Mouse (Mus musculus) thymus, adult 2 months (tissue): ENCODE results near the gene Shq1. TPM values are rescaled to one million over a fixed set of nuclear protein-coding genes. Genes with fewer than 3 reads are reported as not detected.

ENCODE experiments used
- DNase-seq: peaks from one replicate; pipeline ENCODE4 v3.0.0; 2021
- H3K27ac ChIP-seq: fragments of 200-500 bp; 2 replicates; pipeline ENCODE4 v1.5.1; 2012; ENCODE audit warnings: low read length, control low read depth; ENCODE audit not compliant: control insufficient read depth, insufficient read depth
- H3K27me3 ChIP-seq: fragments of 200-500 bp; 2 replicates; pipeline ENCODE4 v1.6.1; 2012; ENCODE audit warnings: mild to moderate bottlenecking, low read length, moderate library complexity, mixed read lengths; ENCODE audit not compliant: control insufficient read depth, insufficient read depth
- H3K36me3 ChIP-seq: fragments of 200-500 bp; 2 replicates; pipeline ENCODE4 v1.6.1; 2012; ENCODE audit warnings: mild to moderate bottlenecking, low read length, moderate library complexity; ENCODE audit not compliant: control insufficient read depth, insufficient read depth
- H3K4me1 ChIP-seq: fragments of 200-500 bp; replicated peaks from 2 replicates; pipeline ENCODE4 v1.6.1; 2012; ENCODE audit warnings: low read length; ENCODE audit not compliant: control insufficient read depth, insufficient read depth
- H3K4me3 ChIP-seq: fragments of 200-500 bp; 2 replicates; pipeline ENCODE4 v1.5.1; 2012; ENCODE audit warnings: mild to moderate bottlenecking, low read length, control low read depth, moderate library complexity; ENCODE audit not compliant: control insufficient read depth, insufficient read depth
- CTCF ChIP-seq: fragments of 200-500 bp; IDR thresholded peaks from 2 replicates; pipeline ENCODE4 v1.5.1; 2012; ENCODE audit warnings: mild to moderate bottlenecking, control low read depth, low read length, moderate library complexity, borderline replicate concordance; ENCODE audit not compliant: control insufficient read depth, poor library complexity, insufficient read depth; ENCODE audit errors: extremely low read depth
- POLR2A ChIP-seq: fragments of 200-500 bp; IDR thresholded peaks from 2 replicates; pipeline ENCODE4 v1.6.1; 2012; ENCODE audit warnings: mild to moderate bottlenecking, low read length, control low read depth, moderate library complexity; ENCODE audit not compliant: control insufficient read depth, poor library complexity, insufficient read depth; ENCODE audit errors: extremely low read depth
- WGBS: fragments of 180-500 bp; shearing (Covaris S2); methylation state at CpG from one replicate; pipeline ENCODE4 v1.1.7; 2018; 5-methylcytosine and 5-hydroxymethylcytosine counted together
- polyA plus RNA-seq: library from polyadenylated mRNA; depleted of rRNA; stranded (reverse); fragments of >200 nt; gene quantifications from 2 replicates; pipeline ENCODE4 v1.2.3, GENCODE M21; 2012

Shq1 gene
- polyA plus RNA-seq, 1 experiment = 5.1 TPM

- TF ChIP-seq POLR2A (no peak), CTCF (no peak)
- Histone ChIP-seq H3K27ac (no peak overlapping the region), H3K4me1 (no peaks in the 10 kb centered on the region), H3K4me3 (no peak overlapping the region), H3K27me3 (no peaks in the 10 kb centered on the region), H3K36me3 (no peaks in the 10 kb centered on the region)
- WGBS = over 99% methylated on average over 3 of the region's 3 CpGs
- no peak for DNase-seq
Observed at GRCm38 (mm10) chr6:100652535-100652934, 18.4 kb downstream of the Shq1 start.

- Histone ChIP-seq H3K4me1 (no peaks in the 10 kb centered on the region), H3K27me3 (no peaks in the 10 kb centered on the region), H3K27ac (no peak overlapping the region), H3K36me3 (no peaks in the 10 kb centered on the region), H3K4me3 (no peak overlapping the region)
- 72% methylated on average over 5 of the region's 5 CpGs for WGBS
- TF ChIP-seq CTCF = no peak
- TF ChIP-seq POLR2A = no peak
- DNase-seq = no peak
Observed at GRCm38 (mm10) chr6:100647196-100647595, 23.8 kb downstream of the Shq1 start.

DNA sequence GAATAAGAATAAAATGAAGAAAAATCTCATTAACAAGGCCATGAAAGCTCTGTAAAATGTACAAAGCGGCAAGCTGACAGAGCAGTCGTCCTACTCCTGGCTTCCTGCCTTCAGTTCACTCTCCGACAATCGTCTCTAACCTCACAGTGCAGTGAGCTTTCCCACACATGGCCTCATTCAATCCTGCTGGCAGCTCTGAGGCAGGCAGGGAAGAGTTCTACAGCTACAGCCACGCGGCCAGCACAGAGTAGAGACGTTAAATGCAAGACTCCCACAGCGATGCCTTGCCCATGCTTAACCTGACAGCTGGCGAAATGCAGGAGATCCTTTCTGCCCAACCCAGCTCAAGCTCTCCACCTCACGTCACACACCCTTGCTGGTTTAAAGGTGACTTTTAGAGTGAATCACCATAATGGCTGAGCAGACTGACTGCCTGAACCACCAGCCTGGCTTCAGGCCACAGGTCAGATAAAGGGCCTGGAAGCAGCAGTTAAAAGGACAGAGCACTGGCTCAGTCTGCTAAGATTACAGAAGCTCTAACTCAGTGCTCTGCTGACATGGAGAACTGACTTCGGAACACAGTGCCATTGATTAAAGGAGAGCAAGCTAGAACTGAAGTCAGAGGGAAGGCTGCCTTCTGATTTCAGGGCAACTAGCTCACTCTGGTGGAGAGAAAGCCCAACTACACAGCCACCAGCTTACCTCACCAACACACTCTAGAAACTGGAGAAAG is 25.3 kb downstream of the Shq1 start:
- WGBS = 95% methylated on average over 11 of the region's 11 CpGs
- TF ChIP-seq POLR2A = no peak
- H3K4me1 ChIP-seq = no peaks in the 10 kb centered on the region
- no peaks in the 10 kb centered on the region for H3K27me3 ChIP-seq
- H3K27ac ChIP-seq = no peak overlapping the region
- no peak overlapping the region for H3K4me3 ChIP-seq
- peak; percentile 9 for DNase-seq
- no peaks in the 10 kb centered on the region for H3K36me3 ChIP-seq

- no peaks in the 10 kb centered on the region for H3K36me3 ChIP-seq
- WGBS = 97% methylated on average over 15 of the region's 15 CpGs
- H3K4me3 ChIP-seq = no peak overlapping the region
- no peak for TF ChIP-seq CTCF
- TF ChIP-seq POLR2A = no peak
- H3K27me3 ChIP-seq = no peaks in the 10 kb centered on the region
- no peak for DNase-seq
- H3K4me1 ChIP-seq = no peaks in the 10 kb centered on the region
- no peak overlapping the region for H3K27ac ChIP-seq
Observed at GRCm38 (mm10) chr6:100644631-100645030, 26.3 kb downstream of the Shq1 start.

DNA sequence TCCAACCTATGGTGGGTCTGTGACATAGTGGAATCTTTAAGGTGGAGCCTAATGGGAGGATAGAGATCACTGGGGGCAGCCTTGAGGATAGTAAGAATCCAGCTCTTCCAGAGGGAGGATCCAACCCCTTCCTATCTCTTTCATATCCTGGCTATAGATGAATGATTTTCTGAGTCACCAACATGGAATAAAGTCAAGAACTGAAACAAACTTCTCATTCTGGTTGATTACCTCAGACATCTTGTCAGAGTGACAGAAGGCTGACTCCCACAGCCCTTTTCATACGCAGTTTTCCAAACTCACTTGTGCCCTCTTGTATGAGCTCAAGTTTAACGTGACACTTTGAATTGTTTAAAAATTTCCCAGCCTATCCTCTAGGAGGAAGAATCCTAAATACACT is 28.2 kb downstream of the Shq1 start:
- WGBS = over 99% methylated on average over 2 of the region's 2 CpGs
- H3K4me1 ChIP-seq = no peaks in the 10 kb centered on the region
- no peak overlapping the region for H3K4me3 ChIP-seq
- no peaks in the 10 kb centered on the region for H3K36me3 ChIP-seq
- TF ChIP-seq POLR2A (no peak), CTCF (no peak)
- H3K27me3 ChIP-seq = no peaks in the 10 kb centered on the region
- H3K27ac ChIP-seq = no peak overlapping the region
- DNase-seq = no peak

GRCm38 (mm10) chr6:100640591-100640990 is 30.4 kb downstream of the Shq1 start:
- Histone ChIP-seq H3K36me3 (no peaks in the 10 kb centered on the region), H3K4me3 (no peak overlapping the region), H3K4me1 (no peaks in the 10 kb centered on the region), H3K27me3 (no peaks in the 10 kb centered on the region), H3K27ac (no peak overlapping the region)
- no peak for DNase-seq
- 94% methylated on average over 1 of the region's 1 CpGs for WGBS
- TF ChIP-seq POLR2A (no peak), CTCF (no peak)

DNA sequence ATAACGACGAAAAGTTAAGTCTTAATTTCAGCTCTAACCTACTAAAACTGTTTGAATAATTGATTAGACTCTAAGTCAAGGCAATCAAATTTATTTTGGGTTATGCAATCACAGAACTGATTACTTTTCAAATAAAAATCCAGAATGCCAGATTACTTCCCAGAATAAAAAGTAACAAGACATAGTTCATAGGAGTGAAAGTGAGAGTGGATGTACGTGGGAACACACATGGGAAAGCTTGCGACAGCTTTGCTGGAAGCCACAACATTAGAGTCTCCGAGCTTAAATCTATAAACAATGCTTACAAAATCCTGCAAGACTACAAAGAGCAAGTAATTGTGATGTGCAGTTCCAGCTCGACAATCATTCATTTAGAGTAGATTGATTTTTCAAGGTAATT is 41.9 kb downstream of the Shq1 start:
- TF ChIP-seq POLR2A (no peak), CTCF (no peak)
- WGBS = 94% methylated on average over 6 of the region's 6 CpGs
- Histone ChIP-seq H3K4me1 (no peaks in the 10 kb centered on the region), H3K4me3 (no peak overlapping the region), H3K27me3 (no peaks in the 10 kb centered on the region), H3K36me3 (no peaks in the 10 kb centered on the region), H3K27ac (no peak overlapping the region)
- DNase-seq = no peak
